Mouse (Mus musculus) adrenal gland, postnatal 10 days (tissue): Measurements from ENCODE around the gene Llgl2. TPM values are rescaled to one million over a fixed set of nuclear protein-coding genes. Genes with fewer than 3 reads are reported as not detected.
A peak's percentile ranks its signal among the peaks of the same experiment; 100 is the strongest.

ENCODE experiments used
- DNase-seq: peaks from one replicate; pipeline ENCODE4 v3.0.0; 2021; ENCODE audit warnings: mixed read lengths
- microRNA-seq: library from miRNA; unstranded; fragments of <30 nt; microRNA quantifications from one replicate; pipeline ENCODE4 v1.2.0, GENCODE M21; 2021
- total RNA-seq, 2 experiments: library from RNA; stranded (reverse); gene quantifications; 2 replicates each; pipeline ENCODE4 v1.2.3; 2021

Llgl2 gene
- total RNA-seq, 2 experiments from 2014 or later = 12.7 to 14.0 TPM

DNA sequence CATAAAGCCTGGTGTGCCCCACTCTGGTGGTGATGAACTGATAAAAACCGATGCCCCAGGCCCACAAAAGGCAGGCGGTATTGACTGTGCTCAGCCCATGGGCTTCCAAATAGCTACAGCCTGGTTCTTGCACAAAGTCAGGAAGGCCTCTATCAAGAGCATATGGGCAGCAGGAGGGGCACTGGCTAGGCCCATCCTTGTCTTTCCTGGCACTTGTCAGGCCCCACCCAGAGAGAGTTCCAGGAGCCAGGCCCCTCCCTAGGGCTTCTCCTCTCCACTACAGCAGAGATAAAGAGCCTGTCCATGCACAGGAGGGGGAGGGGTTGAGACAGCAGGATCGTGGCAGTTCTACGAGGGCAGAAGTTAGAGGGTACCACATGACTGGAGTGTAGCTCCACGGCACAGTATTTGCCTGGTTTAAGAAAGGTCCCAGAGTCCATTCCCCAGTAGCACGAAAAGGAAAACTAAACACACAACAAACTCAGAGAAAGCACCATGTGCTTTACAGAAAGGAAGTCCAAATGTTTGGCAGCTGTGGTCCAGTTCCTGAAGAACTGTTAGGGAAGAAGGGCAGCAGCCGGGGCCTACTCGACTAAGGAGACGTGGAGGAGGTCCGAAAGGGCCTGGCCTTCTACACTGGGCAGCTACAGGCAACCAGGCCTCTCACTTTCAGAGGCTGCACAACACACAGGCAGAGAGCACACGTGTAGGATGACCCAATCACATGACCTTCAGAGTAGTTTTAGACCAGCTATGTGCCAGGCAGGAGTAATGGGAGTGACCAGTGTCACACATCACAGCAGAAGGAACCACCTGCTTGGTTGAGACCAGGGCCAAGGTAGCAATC lies 79.8 kb downstream of the Llgl2 start:
- peak; percentile 31 for DNase-seq

DNA sequence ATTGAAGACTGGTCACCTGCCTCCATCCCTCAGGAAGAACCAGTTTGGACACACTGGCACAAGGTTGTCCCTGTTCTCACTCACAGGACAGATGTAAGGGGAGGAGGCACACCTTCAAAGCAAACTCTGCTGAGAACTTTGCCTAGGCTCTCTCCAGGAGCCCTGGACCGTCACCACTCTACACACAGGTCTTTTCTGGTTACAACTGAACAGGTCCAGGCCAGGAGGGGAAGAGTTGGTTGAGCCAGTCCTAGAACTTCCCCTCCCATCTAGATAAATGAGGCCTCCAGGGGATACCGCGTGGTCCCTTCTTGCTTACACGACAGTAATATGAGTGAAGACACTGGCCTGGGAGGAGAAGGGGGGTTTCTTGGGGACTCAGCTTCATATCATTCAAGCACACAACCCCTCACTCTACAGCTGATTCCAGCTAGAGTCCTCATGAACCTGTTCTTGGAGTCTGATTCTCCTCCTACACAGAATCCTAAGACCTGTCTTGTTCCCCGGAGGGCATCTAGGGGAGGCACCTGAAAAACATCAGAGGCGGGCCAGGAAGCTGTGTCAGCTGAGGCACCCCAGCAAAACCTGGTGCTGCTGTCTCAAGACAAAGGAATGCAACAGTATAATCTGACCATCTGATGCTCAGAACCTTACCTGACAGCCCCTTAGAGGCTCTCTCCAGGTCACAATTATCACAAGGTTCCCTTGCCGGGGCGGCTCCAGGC lies 80.5 kb downstream of the Llgl2 start:
- no peak for DNase-seq

Small RNA genes within 50 kb of the gene (microRNA-seq; reads per million reads assigned to microRNA genes)
- gene Mir5621 = not detected

Other genes starting within 250 kb of the Llgl2 start
- 10 to 100 TPM; 92.1 to 92.6 TPM for gene Mrps7, start 220.1 kb upstream of the Llgl2 start, total RNA-seq
- 10 to 100 TPM; 20.0 to 35.9 TPM for gene Gga3, start 220.0 kb upstream of the Llgl2 start, total RNA-seq
- gene Mif4gd, start 211.1 kb upstream of the Llgl2 start, total RNA-seq = 100 to 1,000 TPM; 110 to 140 TPM
- gene Slc25a19, start 195.8 kb upstream of the Llgl2 start, total RNA-seq = 100 to 1,000 TPM; 169 to 231 TPM
- gene Grb2, start 115.5 kb upstream of the Llgl2 start, total RNA-seq = 100 to 1,000 TPM in 1 of 2 experiments, 10 to 100 TPM in 1; 99.1 to 104 TPM
- 10 to 100 TPM; 62.0 to 79.6 TPM for gene Tmem94, start 58.6 kb upstream of the Llgl2 start, total RNA-seq
- gene Caskin2, start 10.4 kb upstream of the Llgl2 start, total RNA-seq = 10 to 100 TPM; 43.3 to 47.0 TPM
- 10 to 100 TPM; 13.8 to 19.4 TPM for gene Tsen54, start 9.3 kb upstream of the Llgl2 start, total RNA-seq
- gene Myo15b, start 34.4 kb downstream of the Llgl2 start, total RNA-seq = 1 to 10 TPM in 1 of 2 experiments, under 1 TPM in 1; 0.91 to 1.2 TPM
- gene Smim5, start 75.9 kb downstream of the Llgl2 start, total RNA-seq = 1 to 10 TPM; 1.5 to 2.6 TPM
- under 1 TPM in 1 of 2 experiments, not detected in 1; 0.30 TPM for gene Smim6, start 88.0 kb downstream of the Llgl2 start, total RNA-seq
- gene Sap30bp, start 109.2 kb downstream of the Llgl2 start, total RNA-seq = 10 to 100 TPM; 38.0 to 38.1 TPM
- gene Recql5, start 109.4 kb downstream of the Llgl2 start, total RNA-seq = 10 to 100 TPM; 17.8 to 24.5 TPM
- gene Itgb4, start 150.7 kb downstream of the Llgl2 start, total RNA-seq = 1 to 10 TPM; 3.1 to 4.7 TPM
- gene Galk1, start 188.7 kb downstream of the Llgl2 start, total RNA-seq = 10 to 100 TPM; 67.0 to 90.6 TPM
- gene H3f3b, start 203.9 kb downstream of the Llgl2 start, total RNA-seq = 100 to 1,000 TPM; 401 to 426 TPM
- gene Unk, start 206.3 kb downstream of the Llgl2 start, total RNA-seq = 10 to 100 TPM; 21.0 to 26.0 TPM